Mouse (Mus musculus): ENCODE measurements around the gene Treml4. TPM values are rescaled to one million over a fixed set of nuclear protein-coding genes. Genes with fewer than 3 reads are reported as not detected.

Gene Treml4
- total RNA-seq (2021), result 1 to 10 TPM in 1 of 2 experiments, under 1 TPM in 1; 0.20 to 1.6 TPM
- long read RNA-seq, experiment 1, partial matches to known transcripts, result 0 of 1 reads
- long read RNA-seq, experiment 1, other reads (novel, unspliced or antisense), result 0 of 1 reads
- long read RNA-seq, experiment 2, partial matches to known transcripts, result 0 of 2 reads
- long read RNA-seq, experiment 2, other reads (novel, unspliced or antisense), result 0 of 2 reads

DNA sequence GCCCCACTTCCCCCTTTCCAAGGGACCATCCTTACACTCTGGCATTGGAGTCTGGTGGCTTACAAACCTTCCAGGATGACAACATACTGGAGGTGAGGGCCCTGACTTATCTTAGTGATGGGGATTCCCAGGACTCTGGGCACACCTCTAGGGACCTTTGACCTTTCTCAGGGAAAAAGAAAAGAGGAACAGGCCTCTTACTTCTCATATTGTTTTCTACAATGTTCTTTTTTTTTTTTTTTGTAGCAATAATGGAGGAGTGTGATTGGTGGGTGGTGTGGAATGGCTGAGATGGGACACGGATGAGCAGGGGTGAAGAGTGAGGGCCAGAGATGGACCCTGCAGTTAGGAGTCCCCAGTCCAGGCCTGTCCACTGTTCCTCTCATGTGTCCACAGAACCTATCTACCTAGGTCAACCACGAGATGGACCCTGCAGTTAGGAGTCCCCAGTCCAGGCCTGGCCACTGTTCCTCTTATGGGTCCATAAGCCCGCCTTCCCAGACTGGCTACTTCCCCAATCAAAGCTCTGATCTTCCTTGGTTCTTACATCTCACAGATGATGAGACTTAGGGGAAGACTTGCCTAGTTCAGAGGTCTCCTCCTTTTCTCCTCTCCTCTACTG lies at the start of gene Treml4:
Gene Treml4, plus strand, starts transcription at position 555 of the 622 bp plus-strand sequence.
- no peak for DNase-seq (ENCODE audit: low spot score in 2 of 2)

DNA sequence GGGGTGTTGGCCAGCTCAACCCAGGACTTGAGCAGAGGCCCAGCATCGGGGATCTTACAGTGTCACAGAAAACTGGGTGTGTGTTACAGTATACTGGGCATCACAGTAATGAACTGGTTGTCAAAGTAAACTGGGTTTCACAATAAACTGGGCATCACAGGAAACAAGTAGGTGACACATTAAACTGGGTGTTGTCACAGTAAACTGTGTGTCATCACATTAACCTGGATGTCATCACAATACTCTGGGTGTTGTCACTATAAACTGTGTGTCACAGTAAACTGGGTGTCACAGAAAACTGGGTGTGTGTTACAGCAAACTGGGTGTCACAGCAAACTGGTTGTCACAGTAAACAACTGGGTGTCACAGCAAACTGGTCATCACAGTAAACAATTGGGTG lies 48.7 kb upstream of the Treml4 start:
- no peak for DNase-seq (ENCODE audit: low spot score in 2 of 2)

DNA sequence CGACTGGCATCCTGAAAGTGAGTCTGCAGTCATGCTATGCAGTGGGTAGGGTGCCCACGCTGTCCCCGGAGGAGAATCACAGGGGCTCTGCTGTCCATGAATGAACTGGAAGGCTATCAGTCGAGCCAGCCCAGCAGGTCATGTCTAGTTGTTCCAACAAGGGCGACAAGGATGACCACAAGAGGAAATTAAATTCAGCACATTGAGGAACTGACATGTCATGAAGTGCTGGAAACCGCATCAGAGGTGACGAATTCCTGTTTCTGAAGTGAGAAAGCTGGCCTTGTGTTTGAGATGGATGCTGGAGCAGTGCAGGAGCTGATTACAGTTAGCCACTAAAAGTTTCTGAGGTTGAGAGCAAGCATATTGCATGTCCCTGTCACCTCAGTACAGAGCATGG lies 33.4 kb upstream of the Treml4 start:
- DNase-seq (ENCODE audit: low spot score in 2 of 2), result peak in 1 of 2 experiments; percentile 8

DNA sequence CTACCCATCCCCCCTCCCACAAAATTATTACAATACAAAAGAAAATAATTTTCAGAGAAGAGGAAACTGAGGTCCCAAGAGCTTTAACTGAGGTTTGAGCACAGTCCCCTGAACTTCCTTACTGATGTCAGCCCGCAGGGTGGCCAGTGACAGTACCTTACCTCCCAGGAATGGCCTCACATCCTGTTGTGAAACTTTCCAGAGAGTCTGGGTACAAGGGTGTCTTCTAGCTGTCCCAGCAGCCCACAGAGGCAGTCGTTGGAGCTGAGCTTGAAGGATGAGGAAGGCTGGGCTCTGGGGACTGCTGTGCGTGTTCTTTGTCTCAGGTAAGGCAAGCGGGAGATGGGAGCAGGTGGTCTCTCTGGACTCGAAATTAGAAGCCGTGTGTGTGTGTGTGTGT lies 31.6 kb upstream of the Treml4 start, which contains the start of gene Trem1:
Gene Trem1, plus strand, starts transcription at position 251 of the 400 bp plus-strand sequence.
- DNase-seq (ENCODE audit: low spot score in 2 of 2), result no peak

DNA sequence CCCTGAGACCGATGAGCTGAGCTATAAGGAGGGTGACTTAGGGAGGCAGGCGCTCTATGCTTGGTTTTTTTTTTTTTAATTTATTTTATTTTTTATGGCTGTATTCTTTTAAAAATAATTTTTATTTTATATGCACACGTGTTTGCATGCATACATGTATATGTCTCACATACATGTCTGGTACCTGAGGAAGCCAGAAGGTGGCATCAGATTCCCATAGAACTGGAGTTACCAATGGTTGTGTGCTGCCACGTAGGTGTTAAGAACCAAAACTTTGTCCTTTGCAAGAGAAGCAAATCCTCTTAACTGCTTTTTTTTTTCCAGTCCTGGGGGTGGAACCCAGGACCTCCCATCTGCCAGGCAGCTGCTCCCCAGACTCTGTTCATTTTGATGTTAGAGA lies 30.3 kb upstream of the Treml4 start:
- peak in 1 of 2 experiments; percentile 1 for DNase-seq (ENCODE audit: low spot score in 2 of 2)

DNA sequence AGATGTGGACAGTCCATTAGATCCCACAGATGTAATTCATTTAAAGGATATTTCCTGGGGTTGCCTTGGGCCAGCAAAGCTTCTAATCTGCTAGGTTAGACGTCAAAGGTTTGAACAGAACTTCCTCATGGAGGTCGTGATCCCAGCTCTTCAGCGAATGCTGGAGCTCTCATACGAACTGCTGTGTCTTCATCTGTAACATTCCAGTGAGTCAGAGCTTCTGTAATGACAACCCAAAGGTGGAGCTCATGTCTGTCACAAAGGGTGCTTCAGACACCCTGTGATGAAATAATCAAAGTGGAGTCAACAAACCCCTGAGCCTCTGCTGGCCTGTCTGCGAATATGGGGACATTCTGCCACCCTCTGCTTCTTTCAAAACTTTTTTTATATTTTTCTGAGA lies 29.5 kb upstream of the Treml4 start:
- no peak for DNase-seq (ENCODE audit: low spot score in 2 of 2)

DNA sequence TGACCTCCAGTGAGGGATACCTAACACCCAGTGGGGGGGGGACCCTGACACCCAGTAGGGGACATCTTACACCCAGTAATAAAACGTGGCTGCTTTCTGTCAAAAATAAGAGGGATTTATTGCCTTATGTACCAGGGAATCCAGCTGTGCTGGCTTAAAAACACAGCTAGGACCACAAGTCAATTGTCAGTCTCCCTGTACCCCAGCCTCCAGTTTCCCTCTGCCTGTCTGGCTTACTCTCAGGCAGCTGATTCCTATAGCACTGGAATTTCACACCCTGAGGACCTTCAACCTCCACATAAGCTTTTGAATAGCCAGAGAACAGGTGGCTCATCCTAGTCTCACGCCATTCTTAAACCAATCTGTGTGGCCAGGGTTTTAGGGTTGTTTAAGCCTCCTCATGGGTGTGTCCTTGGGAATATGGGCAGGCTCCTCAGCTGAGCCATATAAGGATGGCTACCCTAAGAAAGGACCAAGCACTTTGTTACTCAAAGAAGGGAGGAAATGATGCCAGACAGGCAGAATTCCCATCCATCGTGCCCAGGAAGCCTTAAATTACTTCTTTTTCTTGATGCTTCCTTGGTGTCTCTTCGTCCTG lies 28.2 kb upstream of the Treml4 start:
- DNase-seq (ENCODE audit: low spot score in 2 of 2), result no peak

DNA sequence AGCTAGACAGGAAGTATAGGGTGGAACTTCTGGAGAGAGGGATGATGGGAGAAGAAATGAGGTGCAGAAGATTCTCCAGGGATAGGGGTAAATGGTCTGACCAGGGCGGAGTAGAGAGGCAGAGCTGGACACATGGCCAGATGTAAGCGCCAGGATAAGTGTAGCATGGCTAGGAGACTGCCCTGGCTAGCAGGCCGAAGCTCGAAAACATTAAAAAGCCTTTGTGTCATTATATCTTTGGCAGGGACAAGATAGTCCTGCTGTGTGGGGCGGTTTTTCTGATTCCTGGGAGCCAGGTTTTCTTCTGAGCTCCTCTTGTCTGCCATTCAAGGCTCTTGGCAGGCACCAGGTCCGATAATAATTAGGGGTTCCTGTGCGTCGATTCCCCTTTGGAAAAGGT lies 26.5 kb upstream of the Treml4 start:
- DNase-seq (ENCODE audit: low spot score in 2 of 2), result no peak

DNA sequence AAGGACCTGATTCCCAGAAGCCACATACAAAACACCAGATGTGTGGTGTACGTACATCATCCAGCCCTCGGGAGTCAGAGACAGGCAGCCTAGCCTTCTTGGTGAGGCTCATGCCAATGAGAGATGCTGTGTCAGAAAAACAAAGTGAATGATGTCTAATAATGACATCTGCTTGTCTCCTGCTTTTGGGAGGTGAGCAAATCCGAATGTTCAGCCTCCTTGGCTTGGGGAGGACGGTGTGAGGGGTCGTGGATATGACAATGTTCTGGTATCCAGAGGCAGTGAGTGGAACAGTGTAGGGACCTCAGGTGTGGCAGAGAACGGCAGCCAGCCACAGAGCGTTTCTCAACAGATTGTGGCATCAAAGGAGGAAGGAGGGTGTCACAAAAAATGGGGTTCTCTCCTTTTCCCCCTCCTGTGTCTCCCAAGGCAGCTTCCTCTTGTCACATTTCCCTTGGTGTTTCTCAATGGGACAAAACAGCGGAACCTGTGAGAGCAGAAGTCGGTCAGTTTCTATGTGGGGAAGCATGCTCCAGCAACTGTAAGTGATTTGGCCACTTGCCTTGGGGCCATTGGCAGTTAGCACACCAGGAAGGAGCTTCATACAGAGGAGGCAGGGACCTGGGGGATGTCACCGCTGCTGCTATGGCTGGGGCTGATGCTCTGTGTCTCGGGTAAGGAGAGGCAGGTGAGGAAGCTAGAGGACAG lies 16.7 kb upstream of the Treml4 start, which contains the start of gene Trem3:
Gene Trem3, plus strand, starts transcription at position 557 of the 708 bp plus-strand sequence.
- DNase-seq (ENCODE audit: low spot score in 2 of 2), result no peak

DNA sequence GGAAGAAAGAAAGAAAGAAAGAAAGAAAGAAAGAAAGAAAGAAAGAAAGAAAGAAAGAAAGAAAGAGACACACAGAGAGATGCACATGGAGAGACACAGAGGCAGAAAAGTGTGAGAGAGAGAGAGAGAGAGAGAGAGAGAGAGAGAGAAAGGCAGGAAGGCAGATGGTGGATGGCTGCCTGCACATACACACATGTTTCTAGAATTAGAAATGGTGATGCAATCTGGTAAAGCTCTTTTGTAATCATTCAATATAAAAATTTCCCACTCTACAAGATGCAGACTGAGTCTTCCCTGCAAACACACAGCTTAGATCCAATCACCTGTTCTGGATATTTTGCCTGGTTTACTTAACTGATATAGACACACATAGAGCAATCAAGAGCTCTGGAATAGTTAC lies 15.1 kb upstream of the Treml4 start:
- DNase-seq (ENCODE audit: low spot score in 2 of 2), result no peak

DNA sequence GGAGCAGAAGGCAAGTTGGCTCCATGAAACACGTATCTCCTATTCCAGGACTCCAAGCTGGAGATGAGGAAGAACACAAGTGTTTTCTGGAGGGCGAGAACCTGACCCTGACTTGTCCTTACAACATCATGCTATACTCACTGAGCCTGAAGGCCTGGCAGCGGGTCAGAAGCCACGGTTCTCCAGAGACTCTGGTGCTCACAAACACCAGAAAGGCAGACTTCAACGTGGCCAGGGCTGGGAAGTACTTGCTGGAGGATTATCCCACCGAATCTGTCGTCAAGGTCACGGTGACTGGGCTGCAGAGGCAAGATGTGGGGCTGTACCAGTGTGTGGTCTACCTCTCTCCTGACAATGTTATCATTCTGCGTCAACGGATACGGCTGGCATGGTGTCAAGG lies 14.6 kb upstream of the Treml4 start:
- DNase-seq (ENCODE audit: low spot score in 2 of 2), result no peak

DNA sequence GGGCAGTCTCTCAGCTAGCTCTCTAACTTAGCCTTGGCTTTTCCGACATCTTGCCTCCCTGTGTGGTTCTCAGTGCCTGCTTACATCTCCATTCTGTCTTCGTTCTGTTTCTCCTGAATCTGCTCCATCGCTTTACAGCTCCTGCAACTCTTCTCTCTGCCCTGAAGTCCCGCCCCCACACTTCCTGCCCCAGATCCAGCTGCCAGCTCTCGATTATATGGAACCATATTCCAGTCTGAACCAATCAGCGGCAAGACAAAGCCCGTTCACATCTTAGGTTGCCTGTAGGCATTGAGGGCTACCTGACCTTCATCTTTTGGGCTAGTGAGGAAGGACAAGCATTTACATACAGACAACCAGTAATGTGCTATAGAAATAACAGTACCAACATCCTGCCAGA lies 13.5 kb upstream of the Treml4 start:
- DNase-seq (ENCODE audit: low spot score in 2 of 2), result no peak

DNA sequence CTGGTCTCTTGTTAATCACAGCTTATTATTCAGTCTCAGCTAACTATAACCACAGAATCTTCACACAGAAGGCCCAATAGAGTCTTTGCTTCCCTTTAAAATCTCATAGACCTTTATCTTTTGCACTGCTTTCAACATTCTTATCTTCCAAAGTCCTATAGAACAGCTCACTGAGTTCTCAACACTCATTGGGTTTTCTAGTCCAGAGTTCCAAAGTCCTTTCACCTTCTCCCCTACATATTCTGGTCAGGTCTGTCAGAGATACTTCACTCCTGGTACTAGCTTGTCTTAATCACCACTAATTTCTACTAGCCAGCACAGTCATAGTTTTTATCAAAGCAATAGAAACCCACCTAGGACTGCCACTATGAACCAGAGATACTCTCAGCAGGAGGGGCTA lies 7.5 kb upstream of the Treml4 start:
- no peak for DNase-seq (ENCODE audit: low spot score in 2 of 2)

DNA sequence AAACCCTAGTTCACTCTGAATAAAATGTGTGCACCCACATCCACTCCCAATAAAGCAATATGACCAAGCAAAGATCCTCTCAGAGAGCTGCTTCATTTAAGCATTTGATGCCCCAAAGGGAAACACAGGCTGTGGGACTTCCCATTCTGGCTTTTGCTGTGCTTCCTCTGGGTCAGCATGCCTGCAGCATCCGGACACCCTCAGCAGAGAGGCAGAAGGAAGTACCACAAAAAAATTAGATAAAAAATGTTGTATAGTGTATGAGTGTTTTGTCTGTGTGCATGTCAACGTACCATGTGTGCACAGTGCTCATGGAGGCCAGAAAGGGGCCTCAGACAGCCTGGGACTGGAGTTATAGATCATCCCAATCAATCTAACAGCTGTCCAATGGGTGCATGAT lies 2.2 kb upstream of the Treml4 start:
- no peak for DNase-seq (ENCODE audit: low spot score in 2 of 2)

DNA sequence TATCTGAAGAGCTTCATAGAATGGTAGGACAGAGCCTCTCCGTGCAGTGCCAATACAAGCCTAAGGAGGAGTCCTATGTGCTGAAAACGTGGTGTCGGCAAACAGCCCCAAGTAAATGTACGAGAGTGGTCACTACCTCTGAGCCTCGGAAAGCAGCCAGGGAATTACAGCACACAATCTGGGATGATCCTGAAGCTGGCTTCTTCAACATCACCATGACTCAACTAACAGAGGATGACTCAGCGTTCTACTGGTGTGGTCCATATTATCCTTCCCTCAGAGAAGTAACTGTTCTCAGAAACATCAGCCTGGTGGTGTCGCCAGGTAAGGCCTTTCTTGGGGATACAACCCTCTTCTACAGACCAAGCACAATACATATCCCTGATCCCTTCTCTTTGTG lies 567 bp downstream of the Treml4 start:
- no peak for DNase-seq (ENCODE audit: low spot score in 2 of 2)

DNA sequence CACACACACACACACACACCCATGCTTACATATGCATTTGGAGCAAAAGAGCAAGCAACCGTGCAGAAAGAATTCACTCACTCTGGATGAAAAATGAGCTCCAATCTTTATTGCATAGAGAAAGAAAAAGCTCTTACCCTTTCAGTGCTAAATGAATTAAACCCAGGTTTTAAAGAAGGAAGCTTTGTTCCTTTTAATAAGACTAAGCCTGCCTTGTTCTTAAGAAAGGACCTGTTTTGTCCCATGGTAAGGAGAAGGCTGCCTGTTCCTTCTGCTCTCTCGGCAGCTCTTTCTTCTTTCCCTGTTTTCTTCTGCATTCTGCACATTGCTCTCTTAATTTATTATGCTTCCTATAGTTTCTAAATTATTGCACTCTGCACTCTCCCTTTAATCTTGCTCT lies 2.0 kb downstream of the Treml4 start:
- DNase-seq (ENCODE audit: low spot score in 2 of 2), result no peak

DNA sequence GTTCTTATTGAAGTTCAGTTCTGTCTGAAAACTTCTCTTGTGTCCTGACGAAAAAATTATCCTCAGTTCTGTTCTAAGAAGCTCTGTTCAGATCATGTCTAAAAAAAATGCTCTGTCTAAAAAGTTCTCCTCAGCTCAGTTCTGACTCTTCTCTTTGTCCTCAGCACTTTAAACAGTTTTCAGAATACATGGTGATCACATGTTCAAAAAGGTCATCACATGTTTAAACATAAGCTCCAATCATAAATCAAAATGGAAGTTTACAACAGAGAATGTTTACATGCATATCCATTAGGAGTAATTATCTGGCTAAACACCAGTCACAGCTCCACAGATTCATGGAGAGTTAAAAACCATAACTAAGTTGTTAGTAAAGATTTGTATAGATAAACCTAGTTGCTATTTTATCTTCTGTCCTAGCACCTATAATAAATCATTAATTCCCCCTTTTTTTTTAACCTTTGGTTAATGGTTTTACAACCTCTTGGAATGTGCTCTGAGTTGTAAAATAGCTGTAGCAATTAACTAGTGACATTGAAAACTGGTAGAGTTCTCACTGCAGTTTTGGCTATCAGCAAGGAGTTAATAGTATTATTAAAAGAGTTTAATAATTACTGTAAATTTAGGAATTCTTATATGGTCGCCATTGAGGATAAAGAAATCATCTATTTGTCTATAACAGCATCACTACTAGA lies 2.7 kb downstream of the Treml4 start:
- DNase-seq (ENCODE audit: low spot score in 2 of 2), result no peak

DNA sequence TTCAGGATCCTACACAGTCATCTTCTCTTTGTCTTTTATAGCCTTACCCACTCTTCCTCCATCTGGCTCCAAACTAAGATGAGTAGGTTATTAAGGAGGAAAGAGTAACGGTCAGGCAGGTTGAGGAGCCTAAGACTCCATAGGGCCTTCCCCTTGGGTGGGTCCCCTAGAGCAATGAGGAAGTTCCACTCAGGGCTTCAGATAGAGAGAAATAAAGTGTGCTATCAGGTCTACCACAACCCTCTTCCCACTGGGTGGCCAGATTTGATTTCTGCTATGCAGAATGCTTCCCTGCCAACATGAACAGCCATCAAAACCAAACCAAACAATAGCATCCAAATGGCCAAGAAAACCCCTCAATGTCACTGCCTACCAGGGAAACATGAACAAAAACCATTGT lies 3.5 kb downstream of the Treml4 start:
- no peak for DNase-seq (ENCODE audit: low spot score in 2 of 2)

DNA sequence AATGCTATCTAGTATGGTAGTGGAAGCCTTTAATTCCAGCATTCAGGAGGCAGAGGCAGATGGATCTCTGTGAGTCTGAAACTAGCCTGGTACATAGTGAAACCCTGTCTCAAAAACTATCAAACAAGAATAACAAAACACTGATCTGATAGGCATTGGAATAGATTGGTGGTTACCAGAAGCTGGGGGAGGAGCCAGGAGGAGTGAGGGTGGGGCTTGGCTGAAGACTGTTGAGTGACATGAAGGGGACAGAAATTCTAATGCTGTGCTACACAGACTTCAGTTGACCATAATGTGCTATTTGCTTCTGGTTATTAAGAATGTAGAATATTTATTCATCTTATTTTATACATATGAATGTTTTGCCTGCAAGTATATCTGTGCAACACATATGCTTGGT lies 4.2 kb downstream of the Treml4 start:
- DNase-seq (ENCODE audit: low spot score in 2 of 2), result no peak

DNA sequence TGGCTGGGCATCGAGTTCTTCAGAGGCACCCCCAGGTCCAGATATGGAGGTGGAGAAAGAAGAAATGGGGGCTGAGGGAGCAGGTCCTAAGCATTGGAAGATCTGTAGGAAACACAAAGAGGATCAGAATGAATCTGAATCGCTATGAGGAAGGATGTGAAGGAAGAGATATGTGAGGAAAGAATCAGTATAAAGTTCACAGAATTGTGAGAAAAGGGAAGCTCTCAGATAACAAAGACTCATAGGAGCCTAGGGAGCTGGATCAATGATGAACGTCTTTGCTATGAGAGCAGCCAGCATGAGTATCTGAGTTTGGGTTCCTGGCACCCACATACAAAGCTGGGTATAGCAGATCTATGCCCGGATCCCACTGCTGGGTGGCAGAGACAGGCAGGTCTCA lies 5.7 kb downstream of the Treml4 start:
- DNase-seq (ENCODE audit: low spot score in 2 of 2), result no peak

DNA sequence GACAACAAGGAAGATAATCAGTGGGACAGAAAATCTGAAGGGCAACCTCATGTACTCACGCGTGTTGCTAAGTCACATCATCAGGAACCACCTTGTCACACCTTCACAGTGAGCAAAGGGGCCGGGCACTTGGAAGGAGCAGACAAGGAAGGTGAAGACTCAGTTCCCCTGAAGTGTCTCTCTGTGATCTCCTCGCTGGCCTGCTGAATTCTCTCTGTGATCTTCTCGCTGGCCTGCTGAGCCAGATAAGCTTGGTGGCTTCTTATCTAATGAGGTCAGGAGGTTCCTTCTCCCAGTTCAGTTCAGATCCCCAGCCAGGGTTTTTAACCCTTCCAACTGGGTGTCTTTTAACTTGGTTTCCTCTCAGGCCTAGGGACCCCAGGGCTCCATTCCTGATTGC lies 8.1 kb downstream of the Treml4 start:
- DNase-seq (ENCODE audit: low spot score in 2 of 2), result no peak

DNA sequence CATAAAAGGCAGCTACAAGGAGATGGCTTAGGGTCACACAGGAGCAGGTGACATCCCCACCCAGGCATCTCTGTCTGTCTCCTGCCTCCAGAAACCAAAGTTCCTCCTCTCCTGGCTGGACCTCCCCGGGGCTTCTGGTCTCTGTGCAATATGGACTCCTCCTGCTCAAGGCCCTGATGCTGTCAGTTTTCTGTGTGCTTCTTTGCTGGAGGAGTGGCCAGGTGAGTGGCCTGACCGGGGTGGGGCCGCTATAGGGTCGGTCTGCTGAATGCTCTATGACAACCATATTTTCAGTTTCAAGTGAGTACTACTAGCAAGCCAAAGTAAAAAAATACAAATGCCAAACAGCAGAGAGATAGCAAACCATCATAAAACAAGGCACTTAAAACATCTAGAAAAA lies 8.5 kb downstream of the Treml4 start:
- DNase-seq (ENCODE audit: low spot score in 2 of 2), result no peak
